13 mouse cellular contexts compared by ENCODE assay signal in genomic region chr3:129904381-129905132, GRCm38 (mm10). TPM values are rescaled to one million over a fixed set of nuclear protein-coding genes. Genes with fewer than 3 reads are reported as not detected.
DNase-seq lines count a peak whose midpoint lies in the region; ATAC-seq lines count a peak whose summit lies in the region.
"Had no signal": no experiment of that assay in that cellular context is flagged by ENCODE, and none has a peak within 500 bp of the region (broad histone marks: within the 10 kb centered on the region; RNA-seq: fewer than 3 reads in every experiment).

No protein-coding gene starts in this region.

- DNase-seq in adrenal gland, postnatal 14 days, result peak; percentile 23
- DNase-seq in adrenal gland, adult 8-10 months, result no peak
- DNase-seq in 3T3-L1 (ENCODE audit: low read depth, low spot score), result peak; percentile 62
- no peak for DNase-seq in urinary bladder, adult 2 months (ENCODE audit: low spot score)
- no peak for DNase-seq in urinary bladder, postnatal 4 days (ENCODE audit: low spot score in 2 of 2)
- DNase-seq: cerebellum, adult 8-10 months; forebrain, postnatal 0 days; gastrocnemius, adult 2 months; kidney, adult 9 months; kidney, postnatal 36 days; lung, adult 18-20 months had no signal

- peak; percentile 58 for ATAC-seq in common myeloid progenitor, adult 5-6 weeks (replicated peaks; ENCODE audit: low read depth, poor library complexity, severe bottlenecking)
- peak; percentile 41; the same call in 1 of the 2 replicates for ATAC-seq in monocyte, adult 5-6 weeks (replicated peaks; ENCODE audit: insufficient number of reproducible peaks, low FRiP score, low TSS enrichment, poor library complexity, severe bottlenecking)
- ATAC-seq: forebrain, postnatal 0 days had no signal

RNA-seq across cellular contexts. Expression of gene Casp6, which starts 3.3 kb away (rescaled TPM):
- total RNA-seq in adrenal gland, postnatal 14 days (2021), result 34.7 TPM in 2 replicates
- 10 to 100 TPM; 42.7 to 54.2 (median 47.8) TPM for total RNA-seq in adrenal gland, adult 8-10 months (2022)
- 12.3 and 19.0 TPM in 2 replicates for total RNA-seq in common myeloid progenitor, adult 5-6 weeks (2017)
- total RNA-seq in monocyte, adult 5-6 weeks (2017), result 9.5 to 15.4 TPM (median 11.7 TPM) in 3 replicates
- 38.2 and 48.0 TPM in 2 replicates for polyA plus RNA-seq in urinary bladder, adult 2 months (2012; rRNA removed)

RNA-seq across cellular contexts. Expression of gene Pla2g12a, which starts 26.2 kb away (rescaled TPM):
- 56.0 and 62.7 TPM in 2 replicates for total RNA-seq in adrenal gland, postnatal 14 days (2021)
- 10 to 100 TPM; 38.3 to 48.4 (median 42.9) TPM for total RNA-seq in adrenal gland, adult 8-10 months (2022)
- 40.3 and 48.0 TPM in 2 replicates for total RNA-seq in common myeloid progenitor, adult 5-6 weeks (2017)
- 1.3 to 6.7 TPM (median 4.7 TPM) in 3 replicates for total RNA-seq in monocyte, adult 5-6 weeks (2017)
- 20.2 and 23.8 TPM in 2 replicates for polyA plus RNA-seq in urinary bladder, adult 2 months (2012; rRNA removed)

Comparison
In these comparisons a context has a peak if more than half of its experiments do, and no peak if none do; other contexts are left out.
1. DNase-seq: peak in adrenal gland, postnatal 14 days (single experiment) and 3T3-L1 (single experiment); none in adrenal gland, adult 8-10 months (single experiment), urinary bladder, adult 2 months (single experiment) and urinary bladder, postnatal 4 days (0 of 2).